Mouse (Mus musculus): ENCODE data around the gene Osgin1. TPM values are rescaled to one million over a fixed set of nuclear protein-coding genes. Genes with fewer than 3 reads are reported as not detected.
A peak's percentile ranks its signal among the peaks of the same experiment; 100 is the strongest.

Osgin1 gene
- polyA plus RNA-seq, 3 experiments from 2014 or later: 15.6 to 28.0 (median 24.5) TPM

DNA sequence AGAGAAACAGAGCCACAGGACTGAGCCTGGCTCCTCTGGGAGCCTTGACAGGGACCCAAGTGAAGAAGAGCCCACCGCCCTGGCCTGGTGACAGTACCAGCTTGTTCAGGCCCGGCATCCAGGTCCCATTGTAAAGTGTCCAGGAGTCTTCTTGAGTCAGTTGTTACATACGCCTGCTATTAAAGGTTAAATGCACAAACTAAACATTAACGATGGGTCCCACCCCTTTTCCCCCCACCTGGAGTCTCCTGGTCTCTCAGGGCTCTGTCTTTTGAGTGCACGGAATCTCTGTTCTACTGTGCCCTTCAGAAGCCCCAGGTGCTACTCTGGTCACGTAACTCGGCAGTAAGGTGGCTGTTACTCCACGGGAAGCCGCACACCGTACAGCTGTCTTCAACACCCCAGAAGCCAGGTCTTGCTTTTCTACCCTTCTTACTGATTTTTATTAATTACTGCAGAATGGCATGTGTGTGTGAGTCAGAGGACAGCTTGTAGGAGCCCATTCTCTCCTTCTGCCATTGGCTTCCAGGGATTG is 9.7 kb upstream of the Osgin1 start:
- ATAC-seq: peak; percentile 4

DNA sequence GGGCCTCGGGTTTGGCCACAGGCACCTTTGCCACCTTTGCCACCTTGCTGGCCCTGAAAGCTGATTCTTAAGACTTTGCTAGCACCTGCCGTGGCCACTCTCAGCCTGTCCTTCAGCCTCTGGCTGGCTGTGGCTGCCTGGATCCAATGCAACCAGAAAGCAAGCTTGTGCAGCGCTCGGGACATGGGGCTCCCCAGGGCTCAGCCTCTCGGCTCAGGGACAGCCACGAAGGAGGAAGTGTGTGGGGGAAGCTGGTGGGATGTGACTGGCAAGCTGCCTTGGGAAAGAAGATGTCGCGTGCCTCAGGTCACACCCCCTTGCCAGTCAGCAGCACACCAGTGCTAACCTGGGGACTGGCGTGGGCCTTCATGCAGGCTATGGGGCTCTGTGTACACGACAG is 9.2 kb upstream of the Osgin1 start:
- no peak for ATAC-seq

DNA sequence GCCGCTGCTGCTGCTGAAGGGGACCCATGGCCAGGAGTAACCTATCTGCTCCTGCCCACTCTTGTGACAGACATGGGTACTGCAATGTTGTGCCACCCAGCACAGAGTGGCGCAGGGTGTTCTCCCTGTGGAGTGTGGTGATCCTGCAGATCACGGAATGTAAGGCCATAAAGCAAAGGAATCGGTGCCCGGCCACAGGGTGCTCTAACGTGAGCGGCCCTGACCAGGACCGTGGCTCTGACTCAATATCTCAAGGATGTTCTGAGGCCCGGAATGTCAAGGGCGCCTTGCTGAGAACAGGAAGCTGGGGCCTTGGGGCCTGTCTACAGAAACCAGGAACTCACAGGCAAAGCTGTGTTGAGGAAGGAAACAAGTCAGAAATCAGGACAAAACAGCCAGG is 8.4 kb upstream of the Osgin1 start:
- no peak for ATAC-seq

DNA sequence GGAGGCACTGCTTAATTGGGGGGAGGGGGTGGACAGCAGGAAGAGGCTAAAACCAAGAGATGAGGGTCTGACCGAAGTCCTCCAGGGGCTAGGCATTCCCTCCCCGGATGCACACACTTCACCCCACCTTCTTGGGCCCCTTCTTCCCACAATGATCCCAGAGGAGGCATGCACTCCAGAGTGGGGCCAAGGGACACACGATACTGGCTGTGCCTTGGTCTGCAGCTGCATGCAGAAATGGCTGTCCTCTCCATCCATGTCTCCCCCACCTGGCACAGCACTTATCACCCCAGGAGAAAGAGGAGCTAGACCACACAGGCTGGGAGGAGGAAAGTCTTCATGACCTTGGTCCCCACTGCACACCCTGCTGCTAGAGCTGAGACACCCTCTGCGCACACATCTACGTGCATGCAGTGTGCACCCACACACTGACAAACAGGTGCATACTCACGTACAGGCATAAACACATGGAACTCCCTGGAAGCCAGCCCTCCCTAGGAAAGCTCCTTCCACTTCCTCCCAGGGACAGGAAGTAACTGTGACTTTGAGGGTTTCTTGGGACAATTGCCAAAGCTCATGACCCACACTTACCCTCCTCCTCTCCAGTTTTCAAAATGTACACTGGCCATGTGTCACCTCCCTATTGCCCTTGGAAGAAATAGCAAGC is 7.7 kb upstream of the Osgin1 start:
- no peak for ATAC-seq

DNA sequence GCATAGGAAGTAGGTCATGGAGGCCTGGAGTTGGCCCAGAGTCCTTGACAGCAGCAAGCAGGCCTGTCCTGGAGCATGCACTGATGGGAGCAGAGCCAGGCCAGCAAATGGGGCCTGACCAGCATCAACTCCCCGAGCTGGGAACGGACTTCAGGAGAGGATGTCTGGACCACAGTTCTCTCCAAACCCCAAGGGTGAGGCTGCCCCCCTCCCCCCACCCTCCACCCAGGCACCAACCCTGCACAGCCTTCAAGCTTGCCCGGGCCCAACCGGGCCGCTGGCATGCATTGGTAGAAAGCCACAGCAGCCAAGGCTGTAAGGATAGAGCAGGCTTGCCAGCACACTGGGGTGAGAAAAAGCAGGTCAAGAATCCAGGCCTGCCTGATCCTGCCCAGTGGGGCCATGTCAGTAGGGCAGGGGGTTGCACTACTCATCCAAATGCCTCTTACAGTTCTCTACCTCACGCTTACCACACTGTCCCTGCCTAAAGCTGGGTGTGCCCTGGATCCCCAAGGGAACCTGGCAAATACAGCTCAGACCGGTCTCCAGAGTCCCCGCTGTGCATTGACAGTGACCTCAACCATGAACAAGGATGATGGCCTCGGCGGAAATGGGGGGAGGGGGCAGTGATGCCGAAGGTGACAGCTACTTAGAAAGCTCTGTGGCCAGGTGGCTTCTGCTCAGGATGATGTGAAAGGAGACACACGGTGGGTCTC is 6.1 kb upstream of the Osgin1 start:
- no peak for ATAC-seq

DNA sequence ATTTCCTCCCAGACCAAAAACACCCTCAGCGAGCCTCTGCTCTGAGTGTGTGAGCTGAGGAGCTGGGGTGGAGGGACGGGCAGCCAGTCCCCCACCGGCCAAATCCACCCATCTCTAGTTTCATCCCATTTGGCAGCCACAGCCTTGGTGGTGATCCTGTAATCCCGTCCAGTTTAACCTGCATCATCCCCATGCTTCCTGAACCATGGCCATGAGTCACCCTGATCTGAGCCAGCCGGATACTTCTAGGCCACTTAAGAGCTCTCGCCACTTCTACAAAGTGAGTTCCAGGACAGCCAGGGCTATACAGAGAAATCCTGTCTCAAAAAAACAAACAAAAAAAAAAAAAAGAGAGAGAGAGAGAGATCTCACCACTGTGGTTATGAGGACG is 5.6 kb upstream of the Osgin1 start:
- ATAC-seq: no peak

DNA sequence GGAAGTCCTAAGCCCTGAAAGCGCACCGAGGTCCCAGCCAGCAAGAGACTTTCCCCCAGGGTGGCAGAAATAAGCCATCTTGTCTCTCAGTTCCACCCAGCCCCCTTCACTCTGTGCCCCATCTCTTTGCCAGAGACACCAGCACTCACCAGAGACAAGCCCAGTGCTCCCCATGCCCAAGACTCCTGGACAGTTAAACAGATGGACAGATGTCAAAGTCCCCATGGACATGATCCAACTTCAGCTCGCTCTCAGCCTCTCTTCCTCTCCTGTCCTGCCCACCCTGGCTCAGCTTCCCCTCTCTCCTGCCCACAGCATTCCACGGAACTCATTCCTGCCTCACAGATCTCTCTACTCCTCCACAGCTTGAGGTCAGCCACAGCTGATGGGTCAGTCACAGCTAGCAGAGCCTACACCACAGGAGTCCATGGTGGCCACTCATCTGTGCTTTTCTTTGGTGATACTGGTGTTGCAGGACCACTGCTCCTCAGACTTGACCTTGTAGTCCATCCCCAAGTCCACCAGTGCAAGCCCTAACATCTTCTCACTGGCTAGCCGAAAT is 5.1 kb upstream of the Osgin1 start:
- no peak for ATAC-seq

DNA sequence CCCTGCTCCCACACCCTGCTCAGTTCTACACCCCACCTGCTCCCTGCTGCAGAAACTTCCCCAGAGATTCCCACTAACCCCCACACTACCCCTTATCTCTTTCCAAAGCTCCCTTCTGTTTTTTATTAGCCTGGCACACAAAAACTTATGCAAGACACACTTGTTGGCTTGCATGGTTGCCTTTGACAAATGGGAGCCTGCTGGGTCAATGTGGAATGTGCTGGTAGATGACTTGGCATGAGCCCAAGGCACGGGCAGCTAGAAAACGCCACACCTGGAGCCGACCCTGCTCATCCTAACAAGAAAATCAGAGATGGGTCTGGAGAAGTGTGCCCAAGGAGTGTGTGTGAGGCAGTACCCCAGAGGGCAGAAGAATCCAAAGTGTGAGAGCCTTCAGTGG is 4.4 kb upstream of the Osgin1 start:
- ATAC-seq: no peak

DNA sequence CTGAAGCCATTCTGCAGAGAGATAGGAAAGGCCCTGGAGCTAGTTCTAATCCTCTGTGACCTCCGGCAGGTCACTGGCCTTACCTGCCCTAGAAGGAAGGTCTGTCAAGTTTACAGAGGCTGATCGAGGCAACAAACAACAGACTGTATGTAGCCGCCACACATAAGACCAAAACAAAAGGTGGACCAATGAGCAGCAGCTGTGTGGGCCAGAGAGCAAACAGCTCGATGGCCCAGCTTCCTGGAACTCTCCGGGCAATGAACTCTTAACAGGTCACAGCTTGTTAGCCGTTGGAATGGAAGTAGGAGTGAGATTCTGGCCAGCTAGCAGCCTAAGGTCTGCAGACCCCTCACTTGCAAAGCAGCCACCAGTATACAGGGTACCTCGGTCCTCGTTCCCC is 3.7 kb upstream of the Osgin1 start:
- ATAC-seq: no peak

DNA sequence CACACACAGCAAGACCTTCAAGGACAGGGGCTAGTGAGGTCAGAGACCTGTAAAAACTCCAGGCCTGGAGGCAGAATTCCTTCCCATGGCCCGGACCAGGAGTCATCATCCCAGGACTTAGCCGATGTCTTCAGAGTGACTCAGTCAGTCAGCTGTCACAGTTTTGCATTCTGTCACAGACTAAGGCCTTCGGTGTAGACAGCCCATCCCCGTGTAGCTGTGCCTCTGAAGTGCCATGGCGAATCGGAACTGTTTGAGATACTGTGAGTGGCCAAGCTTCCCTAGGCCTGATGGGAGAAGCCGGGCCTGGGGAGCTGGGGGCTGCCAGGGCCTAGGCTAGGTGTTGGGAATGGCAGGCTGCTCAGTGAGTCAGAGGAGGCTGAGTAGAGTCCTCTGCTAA is 3.2 kb upstream of the Osgin1 start:
- no peak for ATAC-seq

DNA sequence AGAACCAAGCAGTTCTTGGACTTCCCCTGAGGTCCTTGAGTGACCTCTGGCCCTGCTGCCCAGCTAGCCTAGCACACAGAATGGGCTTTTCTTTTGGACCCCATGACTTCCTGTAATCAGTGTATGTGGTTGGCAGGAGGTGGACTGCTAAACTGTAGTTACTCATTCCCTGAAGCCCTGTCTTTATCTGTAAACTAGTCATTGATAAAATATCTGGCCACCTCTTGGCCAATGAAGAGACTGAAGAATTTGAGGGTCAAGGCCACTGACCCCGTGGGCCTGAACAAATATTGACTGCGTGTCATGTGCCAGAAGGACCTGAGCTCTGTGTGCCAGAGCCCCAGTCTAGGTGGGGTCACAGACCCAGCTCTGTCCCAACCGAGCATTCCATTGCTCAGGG is 1.6 kb upstream of the Osgin1 start:
- no peak for ATAC-seq

DNA sequence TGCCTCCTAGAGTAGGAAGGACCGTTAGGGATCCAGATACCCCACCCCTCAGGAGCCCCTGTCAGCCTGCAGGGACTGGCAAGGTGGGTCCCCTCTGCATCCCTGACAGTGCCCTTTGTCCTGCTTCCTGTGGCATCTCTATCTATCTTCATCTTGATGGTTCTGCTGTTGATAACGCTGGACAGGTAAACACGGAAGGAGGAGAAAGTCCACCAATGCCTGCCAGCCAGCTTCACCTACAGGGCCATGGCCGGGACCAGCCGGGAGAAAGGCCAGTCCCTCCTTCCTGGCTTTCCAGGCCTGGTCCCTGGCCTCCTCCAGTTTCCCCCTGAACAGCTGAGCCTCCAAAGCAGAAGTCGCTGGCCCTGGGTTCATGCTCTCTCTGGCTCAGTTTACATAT is 645 bp downstream of the Osgin1 start:
- ATAC-seq: no peak

DNA sequence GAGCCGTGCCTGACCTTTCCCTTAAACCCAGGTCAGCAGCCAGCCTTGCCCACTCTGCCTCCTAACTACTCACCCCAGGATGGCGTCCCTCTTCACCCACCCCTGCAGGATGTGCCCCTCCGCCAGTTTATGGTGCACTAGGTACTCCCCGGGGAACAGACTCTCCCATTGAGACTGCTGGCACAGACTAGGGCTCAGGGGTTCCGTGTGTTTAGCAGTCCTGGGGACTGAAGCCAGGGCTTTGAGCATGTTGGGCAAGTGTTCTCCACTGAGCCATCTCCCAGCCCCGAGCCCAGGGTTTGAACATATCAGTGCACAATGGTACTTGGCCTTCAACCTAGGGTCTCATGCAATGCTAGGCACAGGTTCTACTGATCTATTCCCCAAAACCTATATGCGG is 1.6 kb downstream of the Osgin1 start:
- ATAC-seq: no peak

DNA sequence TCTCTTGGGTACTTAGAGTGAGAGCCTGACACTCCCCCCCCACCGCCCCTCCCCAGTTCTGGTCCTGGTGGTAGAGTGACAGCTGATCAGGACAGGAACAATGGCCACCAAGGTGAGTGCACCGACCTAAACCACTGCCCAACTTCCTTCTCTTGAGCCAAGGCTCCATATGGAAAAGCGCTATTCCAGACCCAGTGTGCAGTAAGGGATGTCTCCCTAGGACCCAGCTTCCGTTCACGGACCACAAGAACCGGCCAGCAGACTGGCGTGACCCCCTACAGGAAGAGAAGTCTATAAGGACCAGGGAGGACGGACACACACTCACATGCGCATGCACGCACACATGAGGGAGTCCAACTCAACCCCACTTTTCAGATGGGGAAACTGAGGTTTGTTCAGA is 2.4 kb downstream of the Osgin1 start:
- no peak for ATAC-seq

DNA sequence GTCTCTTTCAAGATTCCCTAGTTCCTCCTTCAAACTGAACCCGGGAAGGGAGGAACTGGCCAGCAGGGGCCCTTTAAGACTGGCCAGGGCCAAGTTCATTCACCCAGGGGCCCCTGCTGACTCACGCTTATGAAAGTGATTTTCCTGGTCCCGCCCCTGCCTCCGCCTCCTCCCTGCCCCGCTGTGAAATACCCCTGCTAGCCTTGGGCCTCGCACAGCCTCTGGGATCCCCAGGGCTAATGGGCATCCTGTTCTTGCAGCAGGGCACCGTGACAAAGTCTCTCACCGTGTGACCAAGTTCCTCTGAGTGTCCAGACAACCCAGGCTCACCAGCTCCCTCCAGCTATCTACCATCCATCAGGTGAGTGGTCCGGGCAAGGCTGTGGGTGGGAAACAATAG is 3.0 kb downstream of the Osgin1 start:
- peak; percentile 64 for ATAC-seq

DNA sequence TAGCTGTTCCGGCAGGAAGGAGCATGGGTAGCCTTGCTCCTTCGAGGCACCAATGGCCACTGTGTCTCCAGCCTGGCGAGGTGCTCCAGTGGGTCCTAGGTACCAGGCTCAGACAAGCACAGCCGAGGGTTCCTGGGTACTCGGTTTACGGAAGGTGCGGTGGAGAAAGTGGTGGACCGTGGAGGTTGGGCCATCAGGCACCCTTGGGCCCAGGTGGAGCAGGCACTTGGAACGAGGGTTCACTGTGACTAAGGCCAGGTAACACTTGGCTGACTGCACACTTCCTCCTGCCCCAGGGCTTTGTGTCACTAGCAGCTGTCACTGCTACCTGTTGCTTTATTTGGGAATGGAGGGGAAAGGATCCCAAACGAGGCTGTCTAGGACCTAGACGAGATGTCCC is 3.6 kb downstream of the Osgin1 start:
- no peak for ATAC-seq

DNA sequence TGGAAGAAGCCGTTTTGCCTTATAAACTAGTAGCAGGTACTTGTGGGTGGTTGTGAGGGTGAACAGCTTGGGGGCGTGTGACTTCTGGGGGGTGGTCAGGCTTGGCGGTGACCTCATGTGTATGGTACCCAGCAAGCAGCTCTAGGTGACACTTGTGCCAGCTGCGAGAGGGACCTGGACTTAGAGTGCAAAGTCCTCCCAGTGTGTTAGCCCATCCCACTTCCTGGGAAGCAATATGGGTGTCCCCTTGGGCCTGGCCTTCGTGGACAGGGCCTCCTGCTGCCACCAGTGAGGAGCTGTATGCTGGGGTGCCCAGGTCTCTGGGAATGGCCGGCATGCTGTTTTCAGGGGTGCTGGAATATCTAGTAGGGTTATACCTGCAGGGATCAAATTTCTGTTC is 5.0 kb downstream of the Osgin1 start:
- ATAC-seq: no peak

DNA sequence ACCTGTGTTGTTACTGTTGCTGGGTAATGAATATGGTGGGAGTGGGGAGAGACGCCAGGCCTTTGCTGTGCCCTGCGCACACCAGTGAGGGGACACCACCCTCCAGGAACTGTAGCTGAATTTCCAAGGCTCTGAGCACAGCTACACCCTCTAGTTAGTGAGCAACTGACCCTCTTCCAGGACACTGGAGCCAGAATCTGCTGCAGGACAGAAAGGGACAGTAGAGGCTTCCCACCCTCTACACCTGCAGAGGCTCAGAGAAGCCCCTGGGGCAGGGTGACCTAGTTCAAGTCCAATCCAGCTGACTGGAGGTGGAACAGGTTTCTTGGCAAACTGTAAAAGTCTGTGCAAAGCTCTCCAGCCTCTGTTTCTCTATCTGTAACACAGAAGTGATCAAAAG is 5.5 kb downstream of the Osgin1 start:
- ATAC-seq: no peak

DNA sequence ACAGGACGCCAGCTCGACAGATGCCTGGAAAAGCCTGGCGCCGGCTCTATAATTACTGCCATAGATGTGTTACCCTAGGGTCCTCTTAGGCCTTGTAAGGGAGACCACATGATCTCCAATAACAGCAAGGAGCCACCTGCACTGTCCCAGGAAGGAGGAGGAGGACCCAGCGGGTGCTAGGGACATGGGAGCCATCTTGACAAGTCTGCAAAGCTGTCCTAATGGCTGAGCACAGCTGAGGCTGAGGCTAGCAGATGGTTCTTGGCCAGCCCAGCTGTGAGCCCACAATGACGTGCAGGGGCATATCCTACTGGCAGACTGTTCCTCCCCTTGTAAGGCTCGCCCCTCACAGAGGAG is 5.9 kb downstream of the Osgin1 start:
- no peak for ATAC-seq

DNA sequence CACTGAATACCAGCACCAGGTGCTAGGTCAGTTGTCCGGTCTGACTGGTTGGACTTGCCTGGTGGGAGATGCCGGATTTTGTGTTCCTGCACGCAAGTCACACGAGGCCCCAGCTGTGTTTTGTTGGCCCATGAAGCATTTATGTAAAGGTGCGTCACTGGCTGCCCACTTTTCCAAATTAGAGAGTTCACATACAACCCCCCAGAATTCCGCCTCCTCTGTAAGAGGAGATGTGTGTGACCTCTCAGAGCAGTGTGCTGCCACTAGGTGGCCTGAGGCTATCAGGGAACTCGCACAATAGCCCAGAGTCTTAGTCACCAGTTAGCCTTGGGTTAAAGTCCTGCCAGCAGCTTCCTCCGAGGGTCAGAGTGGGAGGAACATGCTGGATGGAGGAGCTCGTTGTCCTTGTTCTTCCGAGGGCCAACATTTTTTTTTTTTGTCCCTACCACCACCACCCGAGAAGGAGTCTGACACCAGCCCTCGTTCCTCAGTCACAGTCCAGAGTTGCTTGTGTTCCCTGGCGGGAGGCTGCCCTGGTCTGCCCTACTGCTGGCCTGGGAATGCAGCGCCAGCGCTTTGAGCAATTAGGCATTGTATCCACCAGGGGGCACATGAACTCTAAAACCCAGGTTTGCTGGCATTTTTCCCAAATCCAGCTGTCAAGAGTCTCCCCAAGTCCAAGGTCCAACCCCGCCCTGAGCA is 6.5 kb downstream of the Osgin1 start:
- ATAC-seq: peak; percentile 62

DNA sequence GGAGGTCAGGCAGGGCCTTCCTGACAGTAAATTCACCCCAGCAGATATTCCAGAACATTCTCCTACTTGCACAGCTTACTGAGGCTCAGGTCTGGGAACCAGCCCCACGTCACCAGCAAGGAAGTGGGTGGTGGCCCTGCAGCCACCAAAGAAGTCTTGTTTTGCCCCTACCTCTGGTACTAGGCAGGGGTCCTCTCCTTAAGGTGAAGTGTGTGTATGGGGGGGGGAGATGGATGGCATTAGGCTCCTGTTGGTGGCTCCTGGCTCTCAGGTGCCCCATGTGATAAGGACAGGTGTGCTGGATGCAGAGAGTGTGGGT is 7.0 kb downstream of the Osgin1 start:
- peak; percentile 74 for ATAC-seq

DNA sequence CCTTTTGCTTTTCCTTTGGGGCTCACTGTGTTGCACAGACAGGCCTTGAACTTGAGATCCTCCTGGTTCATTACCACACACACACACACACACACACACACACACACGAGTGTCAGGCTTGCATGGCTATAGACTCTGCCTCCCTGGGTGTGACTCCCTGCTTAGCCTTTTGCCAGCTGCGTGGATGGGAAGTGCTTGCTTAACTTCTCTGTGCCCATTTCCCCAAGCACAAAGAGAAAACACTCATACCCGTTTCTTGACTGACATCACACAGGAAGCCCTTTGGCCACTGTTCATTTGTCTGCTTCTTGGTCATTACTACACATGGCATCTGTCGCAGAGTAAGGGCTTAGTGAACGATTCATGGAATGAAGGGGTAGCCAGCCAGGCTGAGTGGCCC is 8.1 kb downstream of the Osgin1 start:
- no peak for ATAC-seq

DNA sequence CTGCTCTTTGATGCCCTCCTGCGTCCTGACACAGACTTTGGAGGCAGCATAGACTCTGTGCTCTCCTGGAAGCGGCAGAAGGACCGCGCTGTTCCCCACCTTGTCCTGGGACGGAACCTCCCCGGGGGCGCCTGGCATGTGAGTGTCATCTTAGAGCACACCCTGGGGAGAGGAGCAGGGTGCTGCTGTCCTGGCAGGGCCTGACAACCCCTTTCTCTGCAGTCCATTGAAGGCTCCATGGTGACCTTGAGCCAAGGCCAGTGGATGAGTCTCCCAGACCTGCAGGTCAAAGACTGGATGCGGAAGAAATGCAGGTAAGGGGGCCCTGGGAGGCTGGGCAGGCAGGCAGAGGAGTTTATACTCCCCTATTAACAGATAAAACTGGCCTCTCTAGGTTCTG is 9.0 kb downstream of the Osgin1 start:
- no peak for ATAC-seq

All from inflammation-experienced regulatory T-cells, adult 6 months (primary cell).